Mouse (Mus musculus) gastrocnemius, adult 8-10 months (tissue): Measurements from ENCODE around the gene S100a1. TPM values are rescaled to one million over a fixed set of nuclear protein-coding genes. Genes with fewer than 3 reads are reported as not detected.
A peak's percentile ranks its signal among the peaks of the same experiment; 100 is the strongest.

Experiments used
- DNase-seq, 2 experiments: peaks; one replicate each; pipeline ENCODE4 v3.0.0; 2022; ENCODE audit warnings: low spot score in 2 of 2
- total RNA-seq, 4 experiments: library from RNA; stranded (reverse); gene quantifications; 2 replicates each; pipeline ENCODE4 v1.2.4; 2022

S100a1 gene
- total RNA-seq, 4 experiments from 2014 or later, result 157 to 190 (median 173) TPM

- DNase-seq, result peak in 1 of 2 experiments; percentile 24
Observed at GRCm38 (mm10) chr3:90465686-90466310, 48.4 kb downstream of the S100a1 start, which contains the start of gene Npr1. TSS of gene Npr1 (minus strand) at chr3:90465866.

GRCm38 (mm10) chr3:90465081-90465685, 49.0 kb downstream of the S100a1 start:
- DNase-seq, result peak in 1 of 2 experiments; percentile 10

DNA sequence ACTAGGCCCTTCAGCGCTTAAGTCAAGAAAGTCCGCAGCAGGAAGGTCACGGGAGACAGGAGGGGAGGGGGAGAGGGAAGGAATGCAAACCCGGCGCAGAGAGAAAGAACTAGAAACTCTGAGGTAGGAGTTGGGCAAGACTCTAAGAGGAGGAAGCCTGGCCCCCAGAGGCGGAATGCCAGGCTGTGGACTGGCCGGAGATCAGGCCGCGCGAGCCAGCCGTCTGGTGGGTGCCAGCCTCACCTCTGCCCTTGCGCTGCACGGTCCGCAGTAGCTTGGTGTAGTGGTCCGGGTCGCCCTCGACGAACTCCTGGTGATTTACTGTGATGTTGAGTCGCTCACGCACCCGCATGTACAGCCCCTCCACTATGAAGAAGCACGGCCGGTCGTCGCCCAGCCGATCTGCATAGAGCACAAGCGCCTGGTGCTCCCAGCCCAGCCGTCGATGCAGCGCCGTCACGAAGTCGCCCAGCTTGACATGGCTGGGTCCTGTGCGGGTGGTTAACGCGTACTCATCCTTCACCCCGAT, 49.6 kb downstream of the S100a1 start:
- peak; percentile 8 to 12 for DNase-seq

DNA sequence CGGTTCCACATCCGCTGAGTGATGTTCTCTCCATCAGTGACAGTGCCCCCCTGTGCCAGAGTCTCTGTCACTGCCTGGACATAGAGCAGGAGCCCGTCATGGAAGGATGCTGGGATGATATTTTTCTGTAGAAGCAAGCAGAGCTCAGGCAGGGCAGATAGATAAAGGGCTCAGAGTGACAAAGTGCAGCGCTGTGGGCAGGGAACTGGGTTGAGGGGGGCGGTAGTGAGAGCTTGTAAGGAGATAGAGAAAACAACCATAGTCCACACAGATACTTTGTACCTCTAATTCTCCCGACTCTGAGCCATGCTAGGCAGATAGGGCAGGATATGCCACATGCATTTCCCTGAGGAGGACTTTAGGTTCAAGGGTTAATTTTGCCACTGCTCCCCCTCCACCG, 51.6 kb downstream of the S100a1 start:
- DNase-seq, result no peak

DNA sequence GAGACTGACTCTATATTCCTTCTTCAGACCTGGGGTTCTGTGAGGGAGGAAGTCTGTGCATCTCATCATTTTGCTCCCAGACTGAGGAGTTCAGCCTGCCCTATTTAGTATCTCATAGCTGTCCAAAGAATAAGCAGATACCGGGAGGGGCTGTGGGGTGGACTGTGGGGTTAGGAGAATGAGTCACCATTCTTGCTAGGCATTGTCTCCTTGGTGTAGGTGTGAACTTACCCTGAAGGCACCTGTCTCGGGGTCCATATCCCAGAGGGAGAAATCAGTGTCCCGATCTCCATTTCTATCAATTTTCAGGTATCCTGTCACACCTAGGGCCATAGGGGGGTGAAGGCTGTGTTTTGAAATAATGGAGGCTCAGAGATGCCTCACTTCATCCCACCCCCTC, 52.3 kb downstream of the S100a1 start:
- DNase-seq, result no peak

Other genes starting within 250 kb of the S100a1 start
- 100 to 1,000 TPM in 1 of 4 experiments, 10 to 100 TPM in 3; 76.0 to 106 (median 85.8) TPM for gene Dennd4b, start 249.2 kb downstream of the S100a1 start, total RNA-seq
- 10 to 100 TPM; 55.0 to 69.8 (median 62.6) TPM for gene Gatad2b, start 221.2 kb downstream of the S100a1 start, total RNA-seq
- gene Slc27a3, start 124.5 kb downstream of the S100a1 start, total RNA-seq, result 1 to 10 TPM in 2 of 4 experiments, under 1 TPM in 2; 0.65 to 1.1 (median 0.96) TPM
- 10 to 100 TPM; 14.0 to 16.8 (median 14.8) TPM for gene Ints3, start 80.8 kb downstream of the S100a1 start, total RNA-seq
- gene Npr1, start 48.5 kb downstream of the S100a1 start, total RNA-seq, result 1 to 10 TPM; 3.8 to 6.9 (median 6.1) TPM
- gene Ilf2, start 38.3 kb downstream of the S100a1 start, total RNA-seq, result 10 to 100 TPM; 24.4 to 33.4 (median 26.9) TPM
- gene Snapin, start 23.4 kb downstream of the S100a1 start, total RNA-seq, result 10 to 100 TPM; 77.7 to 93.9 (median 78.5) TPM
- 100 to 1,000 TPM; 112 to 117 (median 114) TPM for gene Chtop, start 4.9 kb downstream of the S100a1 start, total RNA-seq
- gene S100a13, start within 50 bp of the S100a1 start, total RNA-seq, result 10 to 100 TPM in 3 of 4 experiments, 1 to 10 TPM in 1; 7.5 to 16.2 (median 11.8) TPM
- not detected for gene S100a14, start 12.5 kb upstream of the S100a1 start, total RNA-seq
- 10 to 100 TPM; 50.1 to 57.1 (median 51.9) TPM for gene S100a16, start 22.9 kb upstream of the S100a1 start, total RNA-seq
- not detected for gene S100a3, start 46.2 kb upstream of the S100a1 start, total RNA-seq
- not detected for gene S100a2, start 75.9 kb upstream of the S100a1 start, total RNA-seq
- not detected for gene Gm42674, start 87.5 kb upstream of the S100a1 start, total RNA-seq
- 10 to 100 TPM in 2 of 4 experiments, 1 to 10 TPM in 2; 4.9 to 29.2 (median 11.3) TPM for gene S100a4, start 89.4 kb upstream of the S100a1 start, total RNA-seq
- 1 to 10 TPM in 2 of 4 experiments, under 1 TPM in 1, not detected in 1; 0.68 to 2.5 (median 2.2) TPM for gene S100a5, start 94.1 kb upstream of the S100a1 start, total RNA-seq
- gene S100a6, start 98.5 kb upstream of the S100a1 start, total RNA-seq, result 10 to 100 TPM; 38.3 to 90.6 (median 55.1) TPM
- gene S100a7a, start 139.6 kb upstream of the S100a1 start, total RNA-seq, result not detected
- gene S100a8, start 154.6 kb upstream of the S100a1 start, total RNA-seq, result under 1 TPM in 2 of 4 experiments, not detected in 2; 0.75 to 0.92 TPM
- not detected for gene S100a9, start 181.3 kb upstream of the S100a1 start, total RNA-seq
- not detected for gene Pglyrp4, start 212.5 kb upstream of the S100a1 start, total RNA-seq